Mouse (Mus musculus): Measurements from ENCODE around the gene 4932438A13Rik.

The 4932438A13Rik gene

GRCm38 (mm10) chr3:36941572-36941971, 78.7 kb downstream of the 4932438A13Rik start:
- DNase-seq = no peak

- no peak for DNase-seq
These were observed 79.2 kb downstream of the 4932438A13Rik start for GRCm38 (mm10) chr3:36942108-36942507.

GRCm38 (mm10) chr3:36943706-36944105, 80.8 kb downstream of the 4932438A13Rik start:
- DNase-seq = no peak

GRCm38 (mm10) chr3:37037979-37038378, 175.1 kb downstream of the 4932438A13Rik start:
- DNase-seq = no peak

- DNase-seq = no peak
These were observed 176.9 kb downstream of the 4932438A13Rik start for GRCm38 (mm10) chr3:37039811-37040210.

- no peak for DNase-seq
These were observed 188.6 kb downstream of the 4932438A13Rik start for GRCm38 (mm10) chr3:37051491-37051890.

GRCm38 (mm10) chr3:37063406-37063805, 200.5 kb downstream of the 4932438A13Rik start, which contains the start of gene Adad1:
Gene Adad1 (plus strand): TSS chr3:37063527.
- no peak for DNase-seq

GRCm38 (mm10) chr3:37073211-37073610, 210.3 kb downstream of the 4932438A13Rik start:
- DNase-seq = no peak

GRCm38 (mm10) chr3:37084860-37085259, 222.0 kb downstream of the 4932438A13Rik start:
- DNase-seq = no peak

GRCm38 (mm10) chr3:37090721-37091120, 227.8 kb downstream of the 4932438A13Rik start:
- DNase-seq = no peak

All from cerebellum, adult 11-12 months (tissue).